Mouse (Mus musculus) right cerebral cortex, adult 18-20 months (tissue): Measurements from ENCODE around the gene Xpr1.
A peak's percentile ranks its signal among the peaks of the same experiment; 100 is the strongest.
"Not testable (repeated sequence)": the region's sequence is repeated elsewhere in the genome, so short reads cannot be mapped to it uniquely, and the experiment has no call there.

ENCODE experiments used
- DNase-seq: peaks from one replicate; pipeline ENCODE4 v3.0.0; 2022; ENCODE audit warnings: mixed read lengths

Xpr1 gene

GRCm38 (mm10) chr1:155320091-155320833 lies 97.0 kb downstream of the Xpr1 start:
- no peak for DNase-seq

DNA sequence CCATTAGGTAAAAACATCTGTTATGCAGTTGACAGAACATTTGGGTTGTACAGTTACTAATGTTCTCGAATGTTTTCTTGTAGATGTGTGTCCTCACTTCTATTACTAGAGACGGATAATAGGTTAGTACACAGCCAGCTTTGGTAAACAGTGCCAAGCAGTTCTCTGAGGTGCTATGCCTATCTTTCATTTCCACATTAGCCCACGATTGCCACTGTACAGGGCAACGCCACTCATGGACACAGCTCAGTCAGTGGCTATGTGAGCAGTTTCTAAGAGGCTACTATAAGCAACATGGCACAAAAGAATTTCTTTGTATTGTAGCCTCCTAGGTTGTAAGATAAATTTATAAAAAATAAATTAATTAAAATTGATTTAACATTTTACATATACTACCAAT lies 97.7 kb downstream of the Xpr1 start:
- no peak for DNase-seq

DNA sequence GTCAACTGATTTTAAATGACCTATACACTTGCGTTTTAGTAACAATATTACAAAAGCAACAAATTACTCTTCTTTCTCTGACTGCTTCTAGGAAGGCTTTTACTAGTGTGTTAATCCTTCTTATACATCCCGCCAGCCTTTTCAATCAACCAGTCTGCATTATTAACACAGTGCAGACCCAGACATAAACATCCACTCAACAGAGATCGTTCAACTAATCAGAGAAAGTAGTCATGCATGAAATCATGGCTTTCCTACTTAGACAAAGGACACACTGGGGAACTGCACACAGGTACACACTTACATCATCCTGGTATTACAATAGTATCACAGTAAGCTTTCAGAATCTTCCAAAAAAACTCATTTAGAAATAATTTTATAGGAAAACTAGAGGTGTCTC lies 105.5 kb downstream of the Xpr1 start:
- DNase-seq = no peak

GRCm38 (mm10) chr1:155306879-155307278 lies 110.3 kb downstream of the Xpr1 start:
- peak; percentile 49 for DNase-seq

DNA sequence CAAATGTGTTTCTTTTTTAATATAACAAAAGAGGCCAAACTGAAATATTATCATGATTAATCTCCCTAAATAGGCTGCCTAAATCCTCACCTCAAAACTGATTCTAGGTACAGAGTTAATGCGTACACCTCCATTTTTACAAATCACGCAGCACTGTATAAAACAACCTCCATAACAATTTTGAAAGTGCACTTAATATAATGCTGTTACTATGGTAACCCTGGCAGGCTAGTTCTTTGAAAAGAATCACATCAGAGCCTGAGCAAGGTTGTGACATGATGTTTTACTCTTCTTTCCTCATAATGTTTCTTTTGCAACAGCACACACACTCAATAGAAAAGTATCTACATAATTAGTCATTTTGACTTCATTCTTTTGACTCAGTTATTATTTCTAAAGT lies 113.8 kb downstream of the Xpr1 start:
- no peak for DNase-seq

- DNase-seq = no peak
Observed at GRCm38 (mm10) chr1:155297615-155298014, 119.6 kb downstream of the Xpr1 start.

DNA sequence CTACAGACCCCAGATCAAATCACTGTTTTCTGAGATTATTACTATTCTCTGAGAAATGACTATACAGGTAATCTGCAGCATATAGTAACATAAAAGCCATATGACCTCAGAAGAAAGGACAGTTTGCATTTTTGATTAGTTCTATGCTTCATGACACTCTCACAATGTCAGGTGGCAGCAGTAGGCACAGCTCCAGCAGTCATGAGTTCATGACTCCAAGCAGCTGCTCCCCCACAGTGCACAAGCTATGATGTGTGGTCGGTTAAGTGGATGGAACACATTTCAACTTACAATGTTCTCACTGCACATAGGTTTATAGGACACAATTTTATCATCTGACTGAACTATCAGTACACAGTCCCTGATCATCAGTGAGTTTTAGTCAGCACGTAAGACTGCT lies 120.0 kb downstream of the Xpr1 start:
- DNase-seq = no peak

DNA sequence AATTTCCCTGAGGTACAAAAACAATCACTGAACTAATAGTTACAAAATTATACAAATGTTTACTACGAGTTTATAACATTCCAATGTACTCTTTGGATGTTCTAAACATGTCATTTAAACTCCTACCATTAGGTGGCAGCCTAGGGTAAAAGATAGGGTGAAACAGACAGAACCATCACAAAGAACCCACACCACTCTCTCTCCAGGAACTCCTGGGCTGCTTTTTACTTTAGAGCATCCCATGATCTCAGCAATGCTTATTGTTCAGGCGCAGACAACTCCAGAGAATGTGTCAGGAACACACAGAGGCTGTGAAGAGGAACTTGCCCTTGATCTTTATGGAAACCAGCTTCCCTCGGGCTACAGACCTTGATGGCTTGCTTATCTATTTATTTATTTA lies 123.8 kb downstream of the Xpr1 start:
- DNase-seq = peak; percentile 46

- no peak for DNase-seq
Observed at GRCm38 (mm10) chr1:155289411-155289810, 127.8 kb downstream of the Xpr1 start.

GRCm38 (mm10) chr1:155288033-155288432 lies 129.2 kb downstream of the Xpr1 start:
- DNase-seq = no peak

DNA sequence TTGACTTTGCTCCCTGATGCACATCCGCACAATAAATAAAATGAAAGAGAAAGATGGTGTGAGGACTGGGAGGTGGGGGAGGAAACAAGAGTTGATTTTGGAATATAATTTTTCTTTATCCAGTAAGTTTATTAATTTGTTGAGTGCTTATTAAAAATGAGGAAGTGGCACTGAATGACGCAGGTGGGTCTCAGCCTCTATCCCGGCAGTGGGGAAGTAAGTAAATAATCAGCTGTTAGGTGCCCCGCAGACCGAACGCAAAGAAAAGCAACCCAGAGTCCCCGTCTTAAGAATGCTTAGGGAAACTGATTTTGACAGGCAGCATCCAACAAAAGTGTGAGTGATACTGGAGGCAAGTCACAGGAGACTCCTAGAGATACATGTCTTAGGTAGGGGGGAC lies 133.4 kb downstream of the Xpr1 start:
- DNase-seq = no peak

- DNase-seq = peak; percentile 86
Observed at GRCm38 (mm10) chr1:155281003-155281793, 136.0 kb downstream of the Xpr1 start.

DNA sequence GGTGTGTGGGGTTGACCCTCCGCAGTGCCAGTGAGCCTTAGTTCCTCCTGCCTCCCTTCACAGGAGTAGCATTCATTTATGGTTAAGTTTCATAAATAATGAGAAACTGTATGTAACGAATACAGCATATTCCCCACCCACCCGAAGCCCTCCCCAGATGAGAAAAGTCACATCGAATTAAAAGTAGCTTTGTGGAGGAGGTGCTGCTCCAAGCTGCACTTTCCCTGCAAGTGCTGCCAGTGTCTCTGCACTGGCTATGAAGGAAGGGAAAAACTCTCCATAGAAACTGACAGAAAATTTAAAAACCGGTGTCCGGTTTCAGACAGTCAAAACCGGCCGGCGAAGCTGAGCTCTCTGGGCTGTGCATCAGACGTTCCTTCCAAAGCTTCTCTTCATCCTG lies 136.9 kb downstream of the Xpr1 start:
- peak; percentile 25 for DNase-seq

GRCm38 (mm10) chr1:155276381-155277033 lies 140.7 kb downstream of the Xpr1 start:
- DNase-seq = no peak

DNA sequence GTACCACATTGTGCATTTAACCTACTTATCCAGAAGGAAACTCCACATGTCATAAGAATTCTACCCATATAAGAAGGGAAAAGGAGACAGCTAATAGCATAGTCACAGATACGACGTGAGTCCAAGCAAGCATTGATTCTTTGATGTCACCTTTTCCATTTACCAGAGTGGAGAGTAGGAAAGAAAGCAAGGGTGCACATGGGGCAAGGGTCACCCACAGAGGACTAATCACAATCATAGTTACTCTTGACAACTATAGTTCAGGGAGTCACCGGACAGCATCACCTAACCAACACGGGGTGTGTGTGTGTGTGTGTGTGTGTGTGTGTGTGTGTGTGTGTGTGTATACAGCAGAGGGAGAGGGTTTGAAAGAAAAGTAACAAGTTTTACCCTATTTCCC lies 141.4 kb downstream of the Xpr1 start:
- no peak for DNase-seq

- no peak for DNase-seq
Observed at GRCm38 (mm10) chr1:155274976-155275375, 142.2 kb downstream of the Xpr1 start.

- DNase-seq = no peak
Observed at GRCm38 (mm10) chr1:155272953-155273352, 144.3 kb downstream of the Xpr1 start.

- not testable (repeated sequence) for DNase-seq
Observed at GRCm38 (mm10) chr1:155262496-155262895, 154.7 kb downstream of the Xpr1 start.

- DNase-seq = no peak
Observed at GRCm38 (mm10) chr1:155254309-155254708, 162.9 kb downstream of the Xpr1 start.

DNA sequence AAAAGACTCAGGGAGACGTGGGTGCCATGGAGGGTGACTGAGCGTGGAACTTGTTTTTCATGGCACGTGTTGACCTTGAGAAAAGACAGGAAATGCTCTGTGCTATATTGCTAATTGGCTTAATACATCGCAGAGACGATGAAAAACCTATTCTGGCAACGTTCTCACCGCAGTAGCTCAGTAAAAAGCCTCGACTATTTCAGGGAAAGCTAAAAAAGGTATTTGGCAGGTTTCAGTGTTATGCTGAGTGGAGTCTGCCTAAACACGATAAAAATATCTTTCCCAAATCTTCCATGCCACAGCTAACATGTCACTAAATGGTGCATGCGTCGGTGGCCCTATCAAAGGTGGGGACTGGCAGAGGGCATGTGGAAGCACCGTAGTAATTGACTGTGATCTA lies 164.1 kb downstream of the Xpr1 start:
- no peak for DNase-seq

DNA sequence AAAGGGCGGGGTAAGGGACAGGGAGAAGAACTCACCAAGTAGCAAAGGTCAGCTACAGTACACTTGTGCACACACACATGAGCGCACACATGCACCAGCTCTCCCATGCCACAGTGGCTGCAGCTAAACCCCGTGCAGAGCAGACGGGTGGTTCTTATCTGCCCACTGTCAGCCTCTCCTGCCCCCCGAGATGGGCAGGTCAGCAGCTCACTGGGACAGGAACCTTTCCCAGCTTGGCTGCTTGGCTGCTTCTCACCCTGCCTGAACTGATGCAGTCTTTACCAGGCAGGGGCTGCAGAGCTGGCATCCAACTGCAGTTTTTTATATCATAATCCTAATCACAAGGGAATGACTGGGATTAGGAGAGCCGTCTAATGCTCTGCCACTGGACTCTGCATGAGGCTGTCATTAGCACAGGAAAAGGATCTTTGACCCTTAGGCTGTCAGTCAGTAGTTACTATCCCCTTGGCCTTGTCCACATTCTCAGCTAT lies 164.5 kb downstream of the Xpr1 start:
- no peak for DNase-seq

GRCm38 (mm10) chr1:155251596-155251995 lies 165.6 kb downstream of the Xpr1 start:
- DNase-seq = no peak

DNA sequence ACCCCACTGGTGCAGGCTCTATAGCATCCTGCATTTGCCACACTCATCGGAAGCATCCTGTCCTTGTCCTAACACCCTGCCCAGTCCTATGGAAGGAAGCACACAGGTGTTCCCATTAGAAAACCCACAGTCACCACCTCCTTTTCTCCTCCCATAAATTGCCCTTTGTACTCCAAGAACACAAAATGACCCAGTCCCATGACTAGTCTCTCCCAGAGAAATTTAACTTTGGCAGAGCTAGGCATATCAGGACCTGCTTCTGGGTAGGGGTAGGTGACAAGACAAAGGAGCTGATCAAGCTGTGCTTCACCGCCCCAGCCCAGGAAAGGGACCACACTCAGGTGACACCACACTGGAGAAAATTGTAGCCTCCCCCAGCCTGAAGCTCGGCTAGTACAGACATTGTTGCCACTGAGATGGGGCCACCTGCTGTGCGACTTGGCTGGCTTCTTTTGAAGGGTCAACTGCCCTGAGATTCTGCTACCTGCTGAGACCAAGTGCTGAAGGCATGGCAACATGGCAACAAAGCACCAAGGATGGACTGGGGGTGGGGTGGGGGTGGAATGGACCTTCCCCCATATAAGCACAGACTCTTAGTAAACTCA lies 166.6 kb downstream of the Xpr1 start:
- DNase-seq = no peak
